Mouse (Mus musculus) heart, adult 18-20 months (tissue): Measurements from ENCODE around the gene Nckipsd. TPM values are rescaled to one million over a fixed set of nuclear protein-coding genes. Genes with fewer than 3 reads are reported as not detected.

Experiments
- DNase-seq, 2 experiments: peaks; one replicate each; pipeline ENCODE4 v3.0.0; 2021 to 2022; ENCODE audit warnings: mixed read lengths in 1 of 2
- long read RNA-seq, 2 experiments: library from polyadenylated mRNA; stranded (forward); transcript quantifications; one replicate each; pipeline ENCODE4 v2.0.0; 2021
- total RNA-seq, 2 experiments: library from RNA; stranded (reverse); gene quantifications; 2 replicates each; pipeline ENCODE4 v1.2.3; 2021

The Nckipsd gene
- total RNA-seq, result 1 to 10 TPM; 8.6 to 9.6 TPM
- long read RNA-seq, experiment 1, transcript Nckipsd-201 (13 exons, 3,360 nt), result major isoform, 13 of 16 reads
- long read RNA-seq, experiment 1, partial matches to known transcripts, result 1 of 16 reads
- long read RNA-seq, experiment 1, other reads (novel, unspliced or antisense), result 2 of 16 reads
- long read RNA-seq, experiment 2, transcript Nckipsd-201 (13 exons, 3,360 nt), result major isoform, 5 of 8 reads
- long read RNA-seq, experiment 2, partial matches to known transcripts, result 2 of 8 reads
- long read RNA-seq, experiment 2, other reads (novel, unspliced or antisense), result 1 of 8 reads

- DNase-seq, result peak; percentile 94 to 97
Observed at GRCm38 (mm10) chr9:108808163-108808665, at the start of gene Nckipsd. TSS of gene Nckipsd (plus strand) at chr9:108808368.

DNA sequence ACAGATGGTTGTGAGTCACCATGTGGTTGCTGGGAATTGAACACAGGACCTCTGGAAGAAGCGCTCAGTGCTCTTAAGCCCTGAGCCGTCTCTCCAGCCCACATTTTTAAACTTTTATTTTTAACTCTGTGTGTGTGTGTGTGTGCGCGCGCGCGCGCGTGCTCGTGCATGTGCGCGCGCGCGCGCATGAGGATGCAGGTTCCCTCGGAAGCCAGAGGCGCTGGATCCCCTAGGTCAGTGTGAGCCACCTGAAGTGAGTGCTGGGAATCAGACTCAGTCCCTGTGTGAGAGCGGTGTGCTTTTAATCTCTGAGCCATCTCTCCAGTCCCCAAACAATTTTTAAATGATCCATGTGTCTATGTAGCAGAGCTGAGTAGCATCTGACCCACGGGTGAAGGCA is 49.0 kb upstream of the Nckipsd start:
- DNase-seq, result no peak

DNA sequence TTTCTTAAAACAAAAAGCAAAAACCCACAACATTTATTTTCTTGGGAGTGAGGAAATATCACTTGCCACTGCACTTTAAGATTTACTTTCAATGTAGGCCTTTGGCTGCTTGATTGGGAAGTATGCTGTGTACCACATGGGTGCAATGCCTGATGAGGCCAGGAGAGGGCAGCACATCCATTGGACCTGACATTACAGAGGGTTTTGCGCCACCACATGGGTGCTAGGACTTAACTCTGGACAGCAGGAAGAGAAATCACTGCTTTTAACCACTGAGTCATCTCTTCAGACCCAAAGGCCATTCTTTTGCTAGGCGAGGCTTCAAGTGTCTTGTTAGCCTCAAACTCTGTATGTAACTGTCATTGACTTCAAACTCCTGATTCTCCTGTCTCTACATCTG is 48.4 kb upstream of the Nckipsd start:
- peak in 1 of 2 experiments; percentile 24 for DNase-seq

- peak in 1 of 2 experiments; percentile 29 for DNase-seq
Observed at GRCm38 (mm10) chr9:108761561-108761960, 46.6 kb upstream of the Nckipsd start.

DNA sequence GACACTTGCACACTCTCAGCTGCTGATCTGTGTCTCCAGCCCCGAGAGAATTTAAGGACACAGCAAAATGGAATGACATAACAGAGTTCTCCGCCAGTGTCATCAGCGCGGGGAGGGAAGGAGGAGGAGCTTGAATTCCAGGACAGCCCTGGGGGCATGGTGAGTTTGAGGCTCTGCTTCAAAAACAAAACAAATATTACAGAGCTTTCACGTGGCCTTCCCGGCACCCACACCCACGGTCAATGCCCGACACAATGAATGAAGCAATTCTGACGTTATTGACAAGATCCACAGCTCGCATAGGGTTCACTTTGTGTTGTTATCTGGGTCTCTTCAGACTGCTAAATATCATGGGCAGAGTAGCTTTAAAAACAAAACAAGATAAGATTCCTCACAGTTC is 43.2 kb upstream of the Nckipsd start:
- DNase-seq, result no peak

- no peak for DNase-seq
Observed at GRCm38 (mm10) chr9:108776614-108777013, 31.6 kb upstream of the Nckipsd start.

DNA sequence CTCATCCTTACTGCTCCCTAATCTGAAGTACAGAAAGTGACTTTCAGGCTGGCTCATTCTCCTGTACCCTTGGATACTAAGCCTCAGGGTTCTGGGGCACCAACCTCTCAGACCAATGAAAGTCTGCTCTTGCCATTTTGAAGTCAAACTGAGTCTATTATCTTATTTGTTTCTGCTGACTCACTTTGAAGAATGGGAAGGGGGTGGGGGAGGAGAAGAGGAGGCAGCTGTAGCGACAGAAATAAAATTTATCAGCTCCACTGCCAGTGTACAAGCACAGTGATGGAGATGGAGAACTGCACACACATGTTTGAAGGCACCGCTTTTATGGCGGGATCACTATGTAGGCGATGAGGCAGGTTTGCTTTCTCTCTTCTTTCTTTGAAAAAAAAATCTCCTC is 30.9 kb upstream of the Nckipsd start:
- DNase-seq, result no peak

GRCm38 (mm10) chr9:108780959-108781358 is 27.2 kb upstream of the Nckipsd start:
- no peak for DNase-seq

- no peak for DNase-seq
Observed at GRCm38 (mm10) chr9:108781891-108782290, 26.3 kb upstream of the Nckipsd start.

- DNase-seq, result no peak
Observed at GRCm38 (mm10) chr9:108782836-108783547, 25.2 kb upstream of the Nckipsd start.

DNA sequence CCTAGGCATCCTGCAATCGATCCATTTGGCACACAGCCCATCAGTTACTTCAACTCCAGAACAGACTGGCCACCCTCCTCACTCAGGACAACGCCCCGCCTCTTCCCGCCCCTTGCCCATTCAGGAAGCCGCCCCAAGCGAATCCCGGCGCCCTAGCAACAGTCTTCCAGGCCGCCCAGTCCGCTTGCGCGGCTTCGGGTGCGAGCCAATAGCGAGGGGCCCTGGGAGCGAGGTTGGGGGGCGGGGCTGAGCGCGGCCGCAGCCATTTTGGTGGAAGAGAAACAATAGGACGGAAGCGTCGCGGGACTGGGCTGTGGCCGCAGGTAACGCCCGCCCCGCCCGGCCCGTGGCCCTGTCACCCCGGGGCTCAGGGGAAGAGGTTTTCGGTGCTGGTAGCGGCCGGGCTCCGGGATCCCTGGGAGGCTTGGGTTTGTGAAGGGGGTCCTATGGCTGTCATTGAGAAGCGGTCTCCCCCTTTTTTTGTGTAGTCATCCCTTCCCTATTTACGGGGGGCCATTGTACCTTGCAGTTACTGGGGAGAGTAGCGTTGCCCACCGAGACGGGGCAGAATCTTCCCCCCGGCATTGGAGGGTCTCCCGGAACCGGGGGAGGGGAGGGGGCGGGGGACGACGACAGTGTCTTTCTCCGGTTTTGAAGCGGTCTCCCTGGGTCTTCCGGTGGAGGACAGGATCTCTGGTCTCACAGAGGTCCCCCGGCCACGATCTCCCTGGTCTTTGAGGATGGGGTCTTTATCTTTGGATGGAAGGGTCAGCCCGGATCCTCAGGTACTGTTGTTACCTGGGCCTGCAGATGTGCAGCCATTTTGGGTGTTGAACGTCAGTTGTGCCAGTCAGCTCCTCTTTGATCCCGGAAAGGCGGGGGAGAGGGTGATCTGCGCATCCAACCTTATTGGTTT is 24.4 kb upstream of the Nckipsd start, which contains the start of gene Ip6k2:
Gene Ip6k2 (plus strand): TSS at position 249 of the 916 bp plus-strand sequence.
- DNase-seq, result peak; percentile 96 to 98

DNA sequence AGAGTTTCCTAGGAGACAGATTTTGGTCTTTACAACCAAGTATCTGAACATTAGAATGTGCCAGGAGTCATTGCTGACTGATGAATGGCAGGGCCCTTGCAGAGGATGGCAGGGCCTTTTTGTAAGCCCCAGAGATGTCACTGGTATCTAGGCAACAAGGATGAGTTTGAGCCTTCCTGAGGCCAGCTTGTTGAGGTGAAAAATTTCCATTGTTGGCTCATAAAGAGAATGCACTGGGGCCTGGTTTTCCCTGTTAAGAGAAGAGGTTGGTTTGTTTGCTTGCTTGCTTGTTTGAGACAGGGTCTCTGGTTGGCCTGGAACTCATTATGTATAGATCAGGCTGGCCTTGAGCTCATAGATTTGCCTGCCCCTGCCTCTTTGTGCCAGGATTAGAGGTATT is 22.8 kb upstream of the Nckipsd start:
- DNase-seq, result no peak

- peak in 1 of 2 experiments; percentile 48 for DNase-seq
Observed at GRCm38 (mm10) chr9:108786494-108786893, 21.7 kb upstream of the Nckipsd start.

- no peak for DNase-seq
Observed at GRCm38 (mm10) chr9:108787080-108787479, 21.1 kb upstream of the Nckipsd start.

DNA sequence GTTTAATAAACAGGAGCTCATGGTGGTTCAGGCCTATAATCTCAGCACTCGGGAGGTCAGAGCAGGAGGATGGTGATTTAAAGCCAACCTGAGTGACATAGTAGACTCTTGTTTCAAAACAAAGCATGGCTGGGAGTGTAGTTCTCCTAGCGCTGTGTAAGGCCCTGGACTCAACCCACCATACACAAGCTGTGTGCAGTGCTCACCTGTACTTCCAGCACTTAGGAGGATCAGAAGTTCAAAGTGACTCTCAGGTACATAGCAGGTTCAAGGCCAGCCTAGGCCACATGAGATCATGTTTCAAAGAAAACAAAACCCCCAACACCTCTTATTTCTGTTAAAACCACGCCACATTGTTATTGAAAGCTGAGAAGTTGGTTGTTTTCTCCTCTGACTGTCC is 19.5 kb upstream of the Nckipsd start:
- DNase-seq, result no peak

- no peak for DNase-seq
Observed at GRCm38 (mm10) chr9:108792307-108792706, 15.9 kb upstream of the Nckipsd start.

DNA sequence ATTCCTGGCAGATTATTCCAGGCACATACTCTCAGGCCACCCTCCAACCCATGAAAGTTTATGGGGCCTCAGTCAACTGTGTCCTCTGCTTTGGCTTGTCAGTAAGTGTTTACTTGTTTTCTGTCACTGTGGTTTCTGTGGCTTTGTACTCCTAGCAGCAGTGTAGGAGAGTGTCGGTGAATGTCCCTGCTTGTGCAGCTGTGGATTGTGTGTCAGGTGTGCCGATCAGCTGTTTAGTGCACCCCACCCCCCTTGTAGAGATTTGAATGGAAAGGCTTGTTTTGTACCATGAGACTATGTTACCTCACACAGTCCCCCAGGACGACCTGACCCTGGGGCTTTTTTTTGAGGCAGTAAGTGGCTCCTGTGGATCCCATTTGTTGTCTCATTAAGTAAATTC is 15.4 kb upstream of the Nckipsd start:
- no peak for DNase-seq

DNA sequence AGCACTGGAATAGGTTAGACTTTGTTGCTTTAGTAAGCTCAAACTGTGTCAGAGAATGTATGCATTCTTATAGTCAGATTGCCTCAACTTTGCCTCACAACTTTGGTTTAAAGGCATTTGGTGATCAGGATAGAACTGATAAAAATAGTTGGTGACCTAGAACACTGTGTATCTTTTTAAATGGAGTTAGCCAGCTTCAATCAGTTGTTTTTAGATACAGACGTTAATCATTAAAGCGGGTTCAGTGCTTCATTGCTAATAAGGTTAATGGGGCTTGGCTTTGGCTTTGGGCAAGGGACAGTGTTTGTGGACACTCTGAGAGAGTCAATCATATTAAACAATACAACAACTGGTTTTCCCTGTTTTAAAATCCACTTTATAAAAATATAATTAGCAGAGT is 12.9 kb upstream of the Nckipsd start:
- no peak for DNase-seq

DNA sequence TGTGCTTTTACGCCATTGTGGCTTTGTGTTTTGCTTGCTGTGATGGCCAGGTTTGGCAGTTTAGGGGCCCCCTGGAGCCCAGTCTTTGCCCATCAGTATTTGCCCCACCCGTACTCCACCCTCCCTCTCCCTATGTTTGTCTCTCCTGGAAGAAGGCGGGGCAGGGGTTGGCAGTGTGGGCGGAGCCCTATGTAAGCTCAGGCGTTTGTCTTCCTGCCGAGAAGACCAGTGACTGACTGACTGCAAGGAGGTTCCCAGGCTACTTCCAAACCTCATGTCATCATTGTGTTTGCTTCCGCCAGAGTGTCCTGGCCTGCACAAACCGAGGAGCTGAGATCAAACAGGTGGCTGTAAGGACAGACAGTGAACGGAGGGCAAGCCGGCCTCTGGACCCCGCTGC is 12.4 kb upstream of the Nckipsd start:
- peak; percentile 76 to 78 for DNase-seq

DNA sequence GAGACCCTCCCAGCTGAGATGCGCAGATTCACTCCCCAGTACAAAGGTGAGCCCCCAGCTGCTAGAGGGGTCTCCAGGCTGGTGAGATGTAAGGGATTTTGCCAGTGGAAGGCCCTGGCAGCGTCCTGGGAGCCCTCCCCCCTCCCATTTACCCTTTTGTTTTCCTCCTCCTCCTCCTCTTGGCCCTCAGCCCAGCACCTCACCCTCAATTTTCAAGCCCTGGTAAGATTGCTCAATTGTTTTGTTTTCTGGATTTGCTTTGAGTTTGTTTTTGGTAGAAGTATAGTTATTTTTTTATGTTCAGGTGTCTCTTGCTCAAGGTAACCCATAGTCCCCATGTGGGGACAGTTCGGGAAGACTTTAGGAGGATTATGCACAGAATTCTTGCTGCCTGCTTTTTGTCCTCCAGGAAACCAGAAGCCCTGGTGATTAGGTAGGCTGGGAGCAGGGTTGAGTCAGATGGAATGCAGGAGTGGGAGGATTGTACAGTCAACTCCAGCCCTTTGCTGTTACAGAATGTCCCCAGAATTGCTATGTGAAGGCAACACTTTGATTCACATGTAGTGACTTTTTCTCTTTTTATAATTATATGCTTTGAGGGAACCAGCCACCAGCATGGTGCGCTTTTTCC is 11.7 kb upstream of the Nckipsd start:
- peak; percentile 37 to 47 for DNase-seq

DNA sequence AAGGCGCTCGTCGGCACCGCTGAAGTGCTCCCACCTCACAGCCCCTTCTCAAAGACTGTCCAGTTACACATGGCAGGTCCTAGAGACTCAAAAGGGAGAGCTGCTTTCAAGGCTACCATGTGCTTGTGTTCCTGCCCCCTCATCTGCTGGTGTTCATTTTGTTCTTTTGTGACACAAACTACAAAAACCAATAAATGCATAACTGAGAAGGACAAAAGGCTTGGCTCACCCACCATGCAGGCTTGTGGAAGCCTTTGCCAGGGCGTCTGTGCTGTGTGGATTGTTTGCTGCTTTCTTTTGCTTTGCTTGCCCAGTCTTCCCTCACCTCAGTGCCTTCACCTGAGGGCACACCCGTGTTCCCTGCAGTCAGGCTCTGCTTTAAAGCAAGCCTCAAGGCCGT is 10.7 kb upstream of the Nckipsd start:
- no peak for DNase-seq

GRCm38 (mm10) chr9:108798508-108799075 is 9.6 kb upstream of the Nckipsd start:
- no peak for DNase-seq
